Mouse (Mus musculus) kidney, adult 2 months (tissue): ENCODE results near the gene Spata33.

Source experiments
- CTCF ChIP-seq: fragments of 200-500 bp; conservative IDR thresholded peaks from 2 replicates; pipeline ENCODE4 v1.5.1; 2011; ENCODE audit warnings: low read depth, mild to moderate bottlenecking, control low read depth, low read length, moderate library complexity, mixed read lengths; ENCODE audit not compliant: insufficient read depth, insufficient read length
- POLR2A ChIP-seq: fragments of 200-500 bp; IDR thresholded peaks from one replicate; pipeline ENCODE4 v1.6.1; 2011; ENCODE audit warnings: low read depth, low read length, control low read depth

GRCm38 (mm10) chr8:123220917-123221316 lies 8.3 kb downstream of the Spata33 start:
- TF ChIP-seq POLR2A (no peak), CTCF (no peak)
